Mouse (Mus musculus): Measurements from ENCODE around the gene Slc35g3. TPM values are rescaled to one million over a fixed set of nuclear protein-coding genes. Genes with fewer than 3 reads are reported as not detected.

The Slc35g3 gene
- total and polyA plus RNA-seq, 2 experiments from 2014 or later = not detected

DNA sequence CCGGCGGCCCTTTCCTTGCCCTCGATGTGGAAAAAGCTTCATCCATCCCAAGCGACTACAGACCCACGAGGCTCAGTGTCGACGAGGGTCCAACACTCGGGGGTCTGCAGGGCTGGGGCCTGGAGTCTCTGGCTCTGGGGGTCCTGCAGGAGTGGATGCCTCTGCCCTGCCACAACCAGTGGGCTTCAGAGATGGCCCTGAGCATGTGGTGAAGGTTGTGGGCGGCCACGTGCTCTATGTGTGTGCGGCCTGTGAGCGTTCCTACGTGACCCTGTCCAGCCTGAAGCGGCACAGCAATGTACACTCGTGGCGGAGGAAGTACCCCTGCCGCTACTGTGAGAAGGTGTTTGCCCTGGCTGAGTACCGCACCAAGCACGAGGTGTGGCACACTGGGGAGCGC is 14.7 kb upstream of the Slc35g3 start:
- Histone ChIP-seq H3K9me3 (replicated peaks; ENCODE audit: control insufficient read depth, low read length) (no peaks in the 10 kb centered on the region), H3K27me3 (ENCODE audit: control insufficient read depth, insufficient read depth, low read length) (no peaks in the 10 kb centered on the region), H3K9ac (replicated peaks; ENCODE audit: low read depth, low read length) (no peak overlapping the region), H3K36me3 (replicated peaks; ENCODE audit: control insufficient read depth, insufficient read depth, low read length) (peaks cover 26% of the 10 kb centered on the region), H3K27ac (ENCODE audit: low read depth) (no peak overlapping the region), H3K4me3 (ENCODE audit: low read depth, low read length) (no peak overlapping the region), H3K4me2 (ENCODE audit: low read depth, low read length) (no peak overlapping the region), H3K4me1 (ENCODE audit: control insufficient read depth, insufficient read depth) (0 out of 2 replicates have a peak, but pooled peaks cover 3% of the 10 kb centered on the region)
- DNase-seq (ENCODE audit: low spot score) (no peak), ATAC-seq (ENCODE audit: insufficient read depth, low read depth) (no peak)
- TF ChIP-seq CTCF (IDR thresholded peaks at IDR 0.05; ENCODE audit: low read depth) = no peak
- TF ChIP-seq EP300 (IDR thresholded peaks at IDR 0.05; ENCODE audit: low read depth) = no peak
- WGBS = 87% methylated on average over 20 of the region's 20 CpGs

DNA sequence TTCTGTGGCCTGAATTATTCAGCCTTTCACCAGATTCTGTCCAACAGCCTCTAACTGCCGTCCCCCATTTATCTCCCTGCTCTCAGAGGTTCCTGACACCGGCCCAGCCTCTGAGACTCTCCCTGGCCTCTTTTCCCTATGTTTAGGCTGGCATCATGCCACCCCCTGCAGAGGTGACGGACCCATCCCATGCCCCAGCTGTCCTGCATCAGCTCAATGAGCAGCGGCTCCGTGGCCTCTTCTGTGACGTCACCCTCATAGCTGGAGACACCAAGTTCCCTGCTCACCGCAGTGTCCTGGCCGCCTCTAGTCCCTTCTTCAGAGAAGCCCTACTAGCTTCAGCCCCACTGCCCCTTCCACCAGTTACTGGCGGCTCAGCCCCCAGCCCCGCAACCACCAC is 13.9 kb upstream of the Slc35g3 start:
- Histone ChIP-seq H3K27ac (ENCODE audit: low read depth) (no peak overlapping the region), H3K4me2 (ENCODE audit: low read depth, low read length) (no peak overlapping the region), H3K4me1 (ENCODE audit: control insufficient read depth, insufficient read depth) (0 out of 2 replicates have a peak, but pooled peaks cover 3% of the 10 kb centered on the region), H3K4me3 (ENCODE audit: low read depth, low read length) (no peak overlapping the region), H3K9me3 (replicated peaks; ENCODE audit: control insufficient read depth, low read length) (no peaks in the 10 kb centered on the region), H3K36me3 (replicated peaks; ENCODE audit: control insufficient read depth, insufficient read depth, low read length) (peaks cover 26% of the 10 kb centered on the region), H3K9ac (replicated peaks; ENCODE audit: low read depth, low read length) (no peak overlapping the region), H3K27me3 (ENCODE audit: control insufficient read depth, insufficient read depth, low read length) (no peaks in the 10 kb centered on the region)
- ATAC-seq (ENCODE audit: insufficient read depth, low read depth) (no peak), DNase-seq (ENCODE audit: low spot score) (no peak)
- 63% methylated on average over 10 of the region's 10 CpGs for WGBS
- TF ChIP-seq CTCF (IDR thresholded peaks at IDR 0.05; ENCODE audit: low read depth) = no peak
- no peak for TF ChIP-seq EP300 (IDR thresholded peaks at IDR 0.05; ENCODE audit: low read depth)

DNA sequence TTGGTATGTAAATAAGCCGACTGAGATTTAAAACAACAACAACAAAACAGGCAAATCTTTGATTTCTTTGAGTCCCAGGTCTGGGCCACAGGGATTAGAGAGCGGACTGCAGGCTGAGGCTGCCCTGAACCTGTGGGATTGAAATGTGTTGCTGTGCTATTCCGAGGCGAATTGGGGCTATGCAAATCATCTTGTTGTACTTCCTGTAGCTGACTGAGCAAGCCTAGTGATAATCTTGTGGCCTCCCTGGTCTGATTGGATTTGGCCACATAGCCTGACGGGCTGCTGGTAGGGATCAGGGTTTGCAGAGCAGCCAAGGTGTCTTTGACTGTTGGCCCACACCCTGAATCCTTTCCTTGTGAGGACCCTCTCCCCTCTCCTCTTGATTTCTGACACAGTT is 13.2 kb upstream of the Slc35g3 start:
- Histone ChIP-seq H3K9ac (replicated peaks; ENCODE audit: low read depth, low read length) (no peak overlapping the region), H3K36me3 (replicated peaks; ENCODE audit: control insufficient read depth, insufficient read depth, low read length) (peaks cover 26% of the 10 kb centered on the region)
- WGBS = 60% methylated on average over 5 of the region's 5 CpGs

DNA sequence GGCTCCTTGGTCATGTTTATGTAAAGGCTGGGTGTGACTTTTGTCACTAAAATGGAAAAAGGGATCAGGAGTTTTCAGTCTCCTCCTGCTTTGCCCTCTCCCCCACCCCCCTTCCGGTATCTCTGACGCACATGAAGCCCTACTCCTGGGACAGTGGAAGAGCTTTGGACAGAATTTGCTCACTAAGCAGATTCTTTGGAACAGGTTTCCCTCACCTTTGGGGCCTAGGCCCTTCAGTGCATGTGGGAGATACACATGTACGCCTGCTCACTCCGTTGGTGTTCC is 5.8 kb upstream of the Slc35g3 start:
- no peaks in the 10 kb centered on the region for H3K9me3 ChIP-seq (replicated peaks; ENCODE audit: control insufficient read depth, low read length)
- WGBS = 53% methylated on average over 4 of the region's 4 CpGs
- peaks cover 11% of the 10 kb centered on the region for H3K4me1 ChIP-seq (ENCODE audit: control insufficient read depth, insufficient read depth)
- no peak for TF ChIP-seq CTCF (IDR thresholded peaks at IDR 0.05; ENCODE audit: low read depth)
- TF ChIP-seq EP300 (IDR thresholded peaks at IDR 0.05; ENCODE audit: low read depth) = no peak
- ATAC-seq (ENCODE audit: insufficient read depth, low read depth) (no peak), DNase-seq (ENCODE audit: low spot score) (peak; percentile 26)
- H3K4me2 ChIP-seq (ENCODE audit: low read depth, low read length) = peak overlapping the region; percentile 61
- H3K36me3 ChIP-seq (replicated peaks; ENCODE audit: control insufficient read depth, insufficient read depth, low read length) = 0 out of 2 replicates have a peak, but pooled peaks cover 3% of the 10 kb centered on the region
- H3K27me3 ChIP-seq (ENCODE audit: control insufficient read depth, insufficient read depth, low read length) = no peaks in the 10 kb centered on the region
- H3K27ac ChIP-seq (ENCODE audit: low read depth) = peak overlapping the region; percentile 98
- peak overlapping the region; percentile 92 for H3K4me3 ChIP-seq (ENCODE audit: low read depth, low read length)
- H3K9ac ChIP-seq (replicated peaks; ENCODE audit: low read depth, low read length) = no peak overlapping the region

More for the DNA sequence above, 13.2 kb upstream of the Slc35g3 start:
- H3K4me1 ChIP-seq (ENCODE audit: control insufficient read depth, insufficient read depth) = 0 out of 2 replicates have a peak, but pooled peaks cover 3% of the 10 kb centered on the region
- ATAC-seq (ENCODE audit: insufficient read depth, low read depth) (no peak), DNase-seq (ENCODE audit: low spot score) (no peak)
- H3K27ac ChIP-seq (ENCODE audit: low read depth) = no peak overlapping the region
- H3K4me2 ChIP-seq (ENCODE audit: low read depth, low read length) = no peak overlapping the region
- TF ChIP-seq EP300 (IDR thresholded peaks at IDR 0.05; ENCODE audit: low read depth) = no peak
- TF ChIP-seq CTCF (IDR thresholded peaks at IDR 0.05; ENCODE audit: low read depth) = no peak
- no peaks in the 10 kb centered on the region for H3K9me3 ChIP-seq (replicated peaks; ENCODE audit: control insufficient read depth, low read length)
- no peak overlapping the region for H3K4me3 ChIP-seq (ENCODE audit: low read depth, low read length)
- no peaks in the 10 kb centered on the region for H3K27me3 ChIP-seq (ENCODE audit: control insufficient read depth, insufficient read depth, low read length)

GRCm38 (mm10) chr11:69766872-69767624 is 5.3 kb upstream of the Slc35g3 start:
- H3K36me3 ChIP-seq (replicated peaks; ENCODE audit: control insufficient read depth, insufficient read depth, low read length) = 0 out of 2 replicates have a peak, but pooled peaks cover 3% of the 10 kb centered on the region
- H3K9ac ChIP-seq (replicated peaks; ENCODE audit: low read depth, low read length) = peak overlapping the region; percentile 98
- DNase-seq (ENCODE audit: low spot score) = no peak
- TF ChIP-seq CTCF (IDR thresholded peaks at IDR 0.05; ENCODE audit: low read depth) (no peak), EP300 (IDR thresholded peaks at IDR 0.05; ENCODE audit: low read depth) (no peak)
- H3K4me2 ChIP-seq (ENCODE audit: low read depth, low read length) = peak overlapping the region; percentile 61
- no peak for ATAC-seq (ENCODE audit: insufficient read depth, low read depth)
- WGBS = 47% methylated on average over 13 of the region's 13 CpGs
- no peaks in the 10 kb centered on the region for H3K9me3 ChIP-seq (replicated peaks; ENCODE audit: control insufficient read depth, low read length)
- H3K4me3 ChIP-seq (ENCODE audit: low read depth, low read length) = peak overlapping the region; percentile 92
- H3K27ac ChIP-seq (ENCODE audit: low read depth) = peak overlapping the region; percentile 98
- no peaks in the 10 kb centered on the region for H3K27me3 ChIP-seq (ENCODE audit: control insufficient read depth, insufficient read depth, low read length)
- peaks cover 11% of the 10 kb centered on the region for H3K4me1 ChIP-seq (ENCODE audit: control insufficient read depth, insufficient read depth)

All from heart, postnatal 0 days (tissue).